In the genomic region with DNA sequence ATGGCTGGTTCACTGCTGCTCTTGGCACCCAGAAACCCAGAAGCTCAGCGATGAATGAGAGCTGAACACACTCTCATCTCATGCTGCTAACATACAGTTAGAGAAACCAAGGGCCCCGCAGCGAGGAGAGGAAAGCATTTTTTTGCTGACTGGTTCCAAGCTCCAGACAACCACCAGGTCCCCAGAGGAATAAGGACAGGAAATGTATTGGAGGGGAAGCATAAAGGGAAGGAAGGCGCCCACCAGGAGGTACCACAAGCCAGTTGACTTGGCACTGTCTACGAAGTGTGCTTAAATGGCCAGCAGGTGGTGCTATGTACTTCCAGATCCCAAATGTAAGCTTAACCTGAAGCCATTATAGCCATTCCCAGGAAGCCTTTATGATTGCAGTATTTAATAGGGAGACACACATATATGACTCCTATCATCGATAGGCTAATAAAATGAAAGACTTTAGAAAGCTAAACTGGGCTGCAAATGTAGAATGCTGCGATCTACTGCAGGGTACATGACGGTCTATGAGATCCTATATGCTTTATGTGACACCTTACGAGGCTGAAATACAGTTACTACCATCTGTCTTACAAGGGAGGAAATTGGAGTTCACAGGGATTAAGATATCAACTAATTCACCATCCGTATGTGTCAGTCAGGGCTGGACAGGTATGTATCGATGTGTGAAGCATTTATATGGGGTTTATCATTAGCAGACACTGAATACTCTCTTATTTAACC, we compare ENCODE assay signal across 9 mouse cellular contexts. TPM values are rescaled to one million over a fixed set of nuclear protein-coding genes. Genes with fewer than 3 reads are reported as not detected.
DNase-seq lines count a peak whose midpoint lies in the region; ATAC-seq and TF ChIP-seq lines count a peak whose summit lies in the region.
"Had no signal": no experiment of that assay in that cellular context is flagged by ENCODE, and none has a peak within 500 bp of the region (broad histone marks: within the 10 kb centered on the region; RNA-seq: fewer than 3 reads in every experiment).

No protein-coding gene starts in this region.

- H3K4me3 ChIP-seq in gastrocnemius, adult 2 months: no peak overlapping the region
- no peak overlapping the region for H3K4me3 ChIP-seq in limb, embryonic 11.5 days (ENCODE audit: low read depth, low read length)
- no peak overlapping the region for H3K4me3 ChIP-seq in neural tube, embryonic 11.5 days (ENCODE audit: low read depth, low read length)

- H3K4me2 ChIP-seq in limb, embryonic 11.5 days (ENCODE audit: low read depth, severe bottlenecking): no peak overlapping the region
- H3K4me2 ChIP-seq in neural tube, embryonic 11.5 days (ENCODE audit: low read depth): no peak overlapping the region

- no peak; the same call in 1 of the 2 replicates for ATAC-seq in limb, embryonic 11.5 days (ENCODE audit: insufficient number of reproducible peaks, low FRiP score, low TSS enrichment, low read depth)
- no peak for ATAC-seq in neural tube, embryonic 11.5 days (ENCODE audit: insufficient read depth, low FRiP score, low TSS enrichment)

- WGBS in limb, embryonic 11.5 days: 40% methylated on average over 11 of the region's 11 CpGs
- WGBS in neural tube, embryonic 11.5 days: 40% methylated on average over 11 of the region's 11 CpGs

- peaks cover 16% of the 10 kb centered on the region for H3K4me1 ChIP-seq in limb, embryonic 11.5 days (ENCODE audit: control insufficient read depth, insufficient read depth, low read length)
- no peaks in the 10 kb centered on the region for H3K4me1 ChIP-seq in neural tube, embryonic 11.5 days (ENCODE audit: control insufficient read depth, insufficient read depth, low read length)

- no peak overlapping the region for H3K9ac ChIP-seq in limb, embryonic 11.5 days (ENCODE audit: low read length)
- no peak overlapping the region for H3K9ac ChIP-seq in neural tube, embryonic 11.5 days (ENCODE audit: low read length)

- H3K9me3 ChIP-seq in limb, embryonic 11.5 days (ENCODE audit: control insufficient read depth, low read length): no peaks in the 10 kb centered on the region
- H3K9me3 ChIP-seq in neural tube, embryonic 11.5 days (ENCODE audit: control insufficient read depth, low read length): no peaks in the 10 kb centered on the region

- peak; percentile 82 for DNase-seq in 416B (ENCODE audit: low read depth)
- peak; percentile 60 for DNase-seq in Muller cell, postnatal 12 days (ENCODE audit: inconsistent ontology term)
- peak; percentile 83 for DNase-seq in cerebellum, postnatal 14 days
- peak; percentile 58 for DNase-seq in gastrocnemius, adult 2 months
- DNase-seq in kidney, adult 9 months: peak; percentile 85
- peak; percentile 76 for DNase-seq in limb, embryonic 11.5 days (ENCODE audit: low spot score)
- peak; percentile 64 for DNase-seq in neural tube, embryonic 11.5 days (ENCODE audit: low spot score)
- peak; percentile 24 to 65 for DNase-seq in thymus, postnatal 10 days (ENCODE audit: low spot score in 2 of 2)

- no peak overlapping the region for H3K27ac ChIP-seq in gastrocnemius, adult 2 months
- H3K27ac ChIP-seq in limb, embryonic 11.5 days (replicated peaks; ENCODE audit: low read depth, low read length): no peak overlapping the region
- H3K27ac ChIP-seq in neural tube, embryonic 11.5 days (ENCODE audit: low read depth, low read length): no peak overlapping the region

- H3K36me3 ChIP-seq in limb, embryonic 11.5 days (ENCODE audit: control insufficient read depth, insufficient read depth, low read length): no peaks in the 10 kb centered on the region
- H3K36me3 ChIP-seq in neural tube, embryonic 11.5 days (ENCODE audit: control insufficient read depth, insufficient read depth, low read length): no peaks in the 10 kb centered on the region

- peak; percentile 86 for TF ChIP-seq CTCF in gastrocnemius, adult 2 months (IDR thresholded peaks at IDR 0.05)

- H3K27me3 ChIP-seq in limb, embryonic 11.5 days (ENCODE audit: control insufficient read depth, insufficient read depth, low read length): no peaks in the 10 kb centered on the region
- peaks cover 5% of the 10 kb centered on the region; the same call in 1 of the 2 replicates for H3K27me3 ChIP-seq in neural tube, embryonic 11.5 days (ENCODE audit: control insufficient read depth, insufficient read depth, low read length)

- intact Hi-C loops in gastrocnemius, adult 2 months (cut with DNase I): loop anchor here (5.0 kb wide), 2 partner anchors 157 to 182 kb away; no protein-coding TSS in a partner anchor

RNA-seq across cellular contexts. Expression of gene Kcnj1, which starts 33.1 kb away (rescaled TPM):
- not detected for total RNA-seq in gastrocnemius, adult 2 months (2021)
- not detected in 2 replicates for polyA plus RNA-seq in limb, embryonic 11.5 days (2014; fragmentation: Nextera tagmentation; extraction: Ambion mirVana)
- polyA plus RNA-seq in neural tube, embryonic 11.5 days (2014; fragmentation: Nextera tagmentation; extraction: Ambion mirVana): not detected in 2 replicates
- total RNA-seq: gastrocnemius, postnatal 4 days had no signal
